Mouse (Mus musculus) kidney, embryonic 16.5 days (tissue): ENCODE measurements around the gene Cers1. TPM values are rescaled to one million over a fixed set of nuclear protein-coding genes. Genes with fewer than 3 reads are reported as not detected.

Source experiments
- ATAC-seq: fragments of 200-750 bp; cut with Nextera tagmentation; 2 replicates; pipeline ENCODE4 v1.8.0; 2017; ENCODE audit warnings: moderate TSS enrichment; ENCODE audit not compliant: low FRiP score, low TSS enrichment
- H3K27ac ChIP-seq: fragments of 300-500 bp; sonication (generic); 2 replicates; pipeline ENCODE4 v1.5.1; 2014; ENCODE audit warnings: low read length
- H3K27me3 ChIP-seq: fragments of 300-500 bp; sonication (generic); 2 replicates; pipeline ENCODE4 v1.6.1; 2014; ENCODE audit warnings: low read length, control low read depth, mixed read lengths; ENCODE audit not compliant: insufficient read depth
- H3K36me3 ChIP-seq: fragments of 300-500 bp; sonication (generic); 2 replicates; pipeline ENCODE4 v1.6.1; 2014; ENCODE audit warnings: low read length, control low read depth, mixed read lengths; ENCODE audit not compliant: insufficient read depth
- H3K4me1 ChIP-seq: fragments of 300-500 bp; sonication (generic); 2 replicates; pipeline ENCODE4 v1.6.1; 2014; ENCODE audit warnings: low read length, control low read depth, mixed read lengths; ENCODE audit not compliant: insufficient read depth
- H3K4me2 ChIP-seq: fragments of 300-500 bp; sonication (generic); replicated peaks from 2 replicates; pipeline ENCODE4 v1.6.1; 2014; ENCODE audit warnings: low read depth, low read length
- H3K4me3 ChIP-seq: fragments of 300-500 bp; sonication (generic); 2 replicates; pipeline ENCODE4 v1.5.1; 2014; ENCODE audit warnings: mild to moderate bottlenecking, low read length
- H3K9ac ChIP-seq: fragments of 300-500 bp; sonication (generic); replicated peaks from 2 replicates; pipeline ENCODE4 v1.6.1; 2014; ENCODE audit warnings: low read length
- H3K9me3 ChIP-seq: fragments of 300-500 bp; sonication (generic); 2 replicates; pipeline ENCODE4 v1.6.1; 2016; ENCODE audit warnings: low read length, control low read depth
- WGBS: fragments of 180-500 bp; shearing (Covaris S2); extraction: QIAGEN DNeasy Blood & Tissue Kit; methylation state at CpG from one replicate; pipeline ENCODE4 v1.1.7; 2014; 5-methylcytosine and 5-hydroxymethylcytosine counted together
- polyA plus RNA-seq: library from polyadenylated mRNA; unstranded; fragments of >200 nt; fragmentation: Nextera tagmentation; extraction: Ambion mirVana; gene quantifications from 2 replicates; pipeline ENCODE4 v1.2.1, GENCODE M21; 2015

Cers1 gene
- polyA plus RNA-seq, 1 experiment from 2014 or later: 2.5 TPM

- H3K27ac ChIP-seq: no peak overlapping the region
- no peak overlapping the region for H3K9ac ChIP-seq
- H3K4me2 ChIP-seq: peak overlapping the region; percentile 5; the same call in 1 of the 2 replicates
- H3K4me3 ChIP-seq: peak overlapping the region; percentile 19
- ATAC-seq: no peak
- WGBS: 7% methylated on average over 37 of the region's 37 CpGs
- H3K9me3 ChIP-seq: no peaks in the 10 kb centered on the region
- peaks cover 37% of the 10 kb centered on the region for H3K4me1 ChIP-seq
- H3K36me3 ChIP-seq: no peaks in the 10 kb centered on the region
- H3K27me3 ChIP-seq: peaks cover 78% of the 10 kb centered on the region
Observed at GRCm38 (mm10) chr8:70376275-70376741, 60.7 kb downstream of the Cers1 start.

DNA sequence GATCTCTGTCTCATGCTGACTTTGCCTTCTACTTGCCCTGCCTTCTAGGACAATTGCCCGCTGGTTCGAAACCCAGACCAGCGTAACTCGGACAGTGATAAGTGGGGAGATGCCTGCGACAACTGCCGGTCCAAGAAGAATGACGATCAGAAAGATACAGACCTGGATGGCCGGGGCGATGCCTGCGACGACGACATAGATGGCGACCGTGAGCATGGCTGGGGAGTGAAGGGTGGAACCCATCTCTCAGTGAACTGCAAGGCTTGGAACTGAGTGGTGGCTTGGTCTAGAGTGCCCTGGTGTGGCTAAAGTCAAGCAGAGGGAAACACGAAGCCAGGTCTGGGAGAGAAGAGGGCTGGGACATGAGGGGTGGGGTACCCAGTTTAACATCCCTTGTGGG, 61.5 kb downstream of the Cers1 start:
- 16% methylated on average over 15 of the region's 15 CpGs for WGBS
- Histone ChIP-seq H3K27ac (no peak overlapping the region), H3K27me3 (peaks cover 71% of the 10 kb centered on the region), H3K9ac (no peak overlapping the region), H3K4me1 (peaks cover 37% of the 10 kb centered on the region), H3K9me3 (no peaks in the 10 kb centered on the region), H3K4me2 (no peak overlapping the region), H3K36me3 (no peaks in the 10 kb centered on the region), H3K4me3 (no peak overlapping the region)
- ATAC-seq: no peak

DNA sequence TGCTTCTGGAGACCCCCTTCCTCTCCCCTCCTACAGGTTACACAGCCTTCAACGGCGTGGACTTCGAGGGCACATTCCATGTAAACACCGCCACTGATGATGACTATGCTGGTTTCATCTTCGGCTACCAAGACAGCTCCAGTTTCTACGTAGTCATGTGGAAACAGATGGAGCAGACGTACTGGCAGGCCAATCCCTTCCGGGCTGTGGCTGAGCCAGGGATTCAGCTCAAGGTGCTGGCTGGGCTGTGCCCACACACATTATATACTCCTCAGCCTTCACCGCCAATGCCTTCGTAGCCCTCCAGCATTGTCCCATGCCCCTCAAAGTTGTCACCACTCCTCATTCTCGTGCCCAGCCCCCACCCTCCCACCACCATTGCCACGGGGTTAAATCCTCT, 64.5 kb downstream of the Cers1 start:
- H3K4me3 ChIP-seq: no peak overlapping the region
- 79% methylated on average over 12 of the region's 12 CpGs for WGBS
- no peak for ATAC-seq
- no peak overlapping the region for H3K4me2 ChIP-seq
- H3K9me3 ChIP-seq: no peaks in the 10 kb centered on the region
- peaks cover 10% of the 10 kb centered on the region for H3K4me1 ChIP-seq
- H3K9ac ChIP-seq: no peak overlapping the region
- no peak overlapping the region for H3K27ac ChIP-seq
- H3K36me3 ChIP-seq: no peaks in the 10 kb centered on the region
- H3K27me3 ChIP-seq: peaks cover 42% of the 10 kb centered on the region

Other genes with a start within 250 kb of the Cers1 start
- 0.94 and 1.3 TPM in 2 replicates for gene Tm6sf2, start 242.9 kb upstream of the Cers1 start, polyA plus RNA-seq
- gene Hapln4, start 232.3 kb upstream of the Cers1 start, polyA plus RNA-seq: not detected in 2 replicates
- gene Ncan, start 194.9 kb upstream of the Cers1 start, polyA plus RNA-seq: 0.10 and 0.31 TPM in 2 replicates
- 32.2 and 35.2 TPM in 2 replicates for gene Nr2c2ap, start 184.4 kb upstream of the Cers1 start, polyA plus RNA-seq
- gene Rfxank, start 176.6 kb upstream of the Cers1 start, polyA plus RNA-seq: 20.4 and 21.7 TPM in 2 replicates
- gene Borcs8, start 176.3 kb upstream of the Cers1 start, polyA plus RNA-seq: 58.3 and 58.6 TPM in 2 replicates
- gene Mef2b, start 176.1 kb upstream of the Cers1 start, polyA plus RNA-seq: 0.24 and 0.49 TPM in 2 replicates
- gene Tmem161a, start 143.4 kb upstream of the Cers1 start, polyA plus RNA-seq: 81.7 and 87.8 TPM in 2 replicates
- 5.0 and 6.4 TPM in 2 replicates for gene Slc25a42, start 103.5 kb upstream of the Cers1 start, polyA plus RNA-seq
- 28.0 and 34.8 TPM in 2 replicates for gene Sugp2, start 81.5 kb upstream of the Cers1 start, polyA plus RNA-seq
- 23.8 and 31.5 TPM in 2 replicates for gene Armc6, start 81.3 kb upstream of the Cers1 start, polyA plus RNA-seq
- gene Homer3, start 32.9 kb upstream of the Cers1 start, polyA plus RNA-seq: 74.2 and 81.3 TPM in 2 replicates
- 51.8 and 54.1 TPM in 2 replicates for gene Ddx49, start 13.3 kb upstream of the Cers1 start, polyA plus RNA-seq
- gene Cope, start 13.3 kb upstream of the Cers1 start, polyA plus RNA-seq: 389 and 439 TPM in 2 replicates
- 5.5 TPM in 2 replicates for gene Gdf1, start 14.0 kb downstream of the Cers1 start, polyA plus RNA-seq
- 10.6 and 10.9 TPM in 2 replicates for gene Upf1, start 37.5 kb downstream of the Cers1 start, polyA plus RNA-seq
- gene Comp, start 57.8 kb downstream of the Cers1 start, polyA plus RNA-seq: 0.21 and 1.00 TPM in 2 replicates
- gene Crtc1, start 123.8 kb downstream of the Cers1 start, polyA plus RNA-seq: 19.9 and 22.3 TPM in 2 replicates
- gene Klhl26, start 161.2 kb downstream of the Cers1 start, polyA plus RNA-seq: 25.0 and 26.8 TPM in 2 replicates
- 6.5 and 7.0 TPM in 2 replicates for gene Tmem59l, start 171.6 kb downstream of the Cers1 start, polyA plus RNA-seq
- 29.3 and 30.7 TPM in 2 replicates for gene Crlf1, start 177.4 kb downstream of the Cers1 start, polyA plus RNA-seq
- gene Rex1bd, start 191.0 kb downstream of the Cers1 start, polyA plus RNA-seq: 133 and 135 TPM in 2 replicates
- gene Uba52, start 195.0 kb downstream of the Cers1 start, polyA plus RNA-seq: 869 and 882 TPM in 2 replicates
- gene Fkbp8, start 211.9 kb downstream of the Cers1 start, polyA plus RNA-seq: 353 and 359 TPM in 2 replicates
- 65.4 and 69.9 TPM in 2 replicates for gene Kxd1, start 212.2 kb downstream of the Cers1 start, polyA plus RNA-seq
- 24.1 and 25.1 TPM in 2 replicates for gene Ell, start 223.7 kb downstream of the Cers1 start, polyA plus RNA-seq